Mouse (Mus musculus) left cerebral cortex, adult 18-20 months (tissue): ENCODE data around the gene Cacna1f. TPM values are rescaled to one million over a fixed set of nuclear protein-coding genes. Genes with fewer than 3 reads are reported as not detected.
A peak's percentile ranks its signal among the peaks of the same experiment; 100 is the strongest.

Experiments
- DNase-seq, 2 experiments: peaks; one replicate each; pipeline ENCODE4 v3.0.0; 2021 to 2022; ENCODE audit warnings: low spot score in 2 of 2, mixed read lengths in 1 of 2
- total RNA-seq, 2 experiments: library from RNA; stranded (reverse); gene quantifications; 2 replicates each; pipeline ENCODE4 v1.2.3; 2021

The Cacna1f gene
- total RNA-seq, 2 experiments from 2014 or later = 0.33 TPM; not detected in 1

GRCm38 (mm10) chrX:7673578-7674281 lies 66.8 kb downstream of the Cacna1f start:
- no peak for DNase-seq

DNA sequence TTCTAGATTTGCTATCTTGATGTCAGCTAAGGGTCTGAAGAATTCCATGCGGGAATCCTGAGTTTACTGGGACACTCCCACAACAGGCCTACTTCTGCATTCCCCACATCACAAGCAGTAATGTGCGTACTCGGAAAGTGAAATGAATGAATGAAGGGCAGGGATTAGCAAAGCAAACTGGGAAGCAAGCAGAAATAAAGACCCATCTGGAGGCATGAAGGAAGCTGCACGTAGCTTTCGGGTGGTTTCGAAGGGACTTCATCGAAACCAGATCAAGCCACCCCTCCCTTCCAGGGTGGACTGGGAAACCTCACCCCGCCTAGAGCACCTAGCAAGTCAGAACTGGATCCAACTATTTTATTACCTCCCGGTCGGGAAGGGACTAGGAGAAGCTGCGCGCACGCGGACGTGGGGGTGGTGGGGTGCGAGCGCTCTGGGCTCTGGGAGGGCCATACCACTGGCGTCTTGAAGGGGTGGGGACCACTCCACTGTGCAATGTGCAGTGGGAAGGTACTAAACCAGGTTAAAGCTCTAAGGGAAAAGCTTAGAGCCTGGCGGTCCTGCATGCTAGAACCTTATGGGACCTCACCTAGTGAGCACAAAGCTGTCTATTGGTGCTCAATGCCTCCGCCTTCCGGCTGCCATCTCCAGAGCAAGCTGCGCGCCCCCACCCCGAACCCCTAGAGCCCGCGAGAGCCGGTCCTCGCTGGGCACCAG lies 67.6 kb downstream of the Cacna1f start:
- DNase-seq = peak in 1 of 2 experiments; percentile 15

- DNase-seq = no peak
Observed at GRCm38 (mm10) chrX:7675001-7675380, 68.1 kb downstream of the Cacna1f start.

GRCm38 (mm10) chrX:7678986-7679385 lies 72.1 kb downstream of the Cacna1f start:
- no peak for DNase-seq

- DNase-seq = peak; percentile 82 to 85
Observed at GRCm38 (mm10) chrX:7679405-7680056, 72.6 kb downstream of the Cacna1f start.

- DNase-seq = no peak
Observed at GRCm38 (mm10) chrX:7680057-7680412, 73.2 kb downstream of the Cacna1f start.

DNA sequence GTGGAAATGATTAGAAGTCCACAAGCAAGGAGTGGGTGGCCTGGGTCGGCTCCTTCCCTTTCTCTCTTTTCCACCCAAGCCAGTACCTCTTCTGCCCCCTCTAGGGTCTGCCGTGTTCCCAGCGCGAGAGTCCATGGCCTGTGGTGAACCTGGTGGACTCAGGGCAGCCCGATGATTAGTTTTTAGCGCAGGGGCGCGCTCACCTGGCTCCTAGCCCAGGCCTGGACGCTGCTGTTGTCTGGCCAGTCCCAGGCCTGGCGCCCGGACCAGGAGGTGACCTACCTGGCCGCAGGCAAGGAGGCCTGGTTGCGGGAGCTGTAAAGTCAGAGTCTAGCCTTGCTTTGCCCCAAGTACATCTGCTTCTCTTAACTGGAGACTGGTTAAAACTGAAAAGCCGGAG lies 74.0 kb downstream of the Cacna1f start, which contains the start of gene Magix:
Magix (minus strand) TSS at position 388 of the 400 bp plus-strand sequence.
- DNase-seq = no peak

Other genes with a start within 250 kb of the Cacna1f start
- 10 to 100 TPM; 16.5 to 18.8 TPM for gene Usp27x, start 231.3 kb upstream of the Cacna1f start, total RNA-seq
- not detected for gene Foxp3, start 33.4 kb upstream of the Cacna1f start, total RNA-seq
- gene Ppp1r3f, start 32.8 kb upstream of the Cacna1f start, total RNA-seq = 10 to 100 TPM; 20.3 to 29.1 TPM
- 10 to 100 TPM; 29.0 to 34.2 TPM for gene Ccdc22, start 1.6 kb upstream of the Cacna1f start, total RNA-seq
- gene Syp, start 31.4 kb downstream of the Cacna1f start, total RNA-seq = 1,000 to 10,000 TPM; 1,889 to 1,992 TPM
- gene Prickle3, start 50.2 kb downstream of the Cacna1f start, total RNA-seq = 1 to 10 TPM; 1.9 to 2.5 TPM
- 10 to 100 TPM in 1 of 2 experiments, 1 to 10 TPM in 1; 8.8 to 11.1 TPM for gene Plp2, start 64.3 kb downstream of the Cacna1f start, total RNA-seq
- gene Magix, start 74.2 kb downstream of the Cacna1f start, total RNA-seq = under 1 TPM; 0.19 to 0.44 TPM
- gene Gpkow, start 90.0 kb downstream of the Cacna1f start, total RNA-seq = 10 to 100 TPM; 33.8 to 34.2 TPM
- 10 to 100 TPM; 55.8 to 56.1 TPM for gene Wdr45, start 107.2 kb downstream of the Cacna1f start, total RNA-seq
- 1 to 10 TPM in 1 of 2 experiments, not detected in 1; 1.6 TPM for gene Gm45208, start 115.2 kb downstream of the Cacna1f start, total RNA-seq
- 10 to 100 TPM; 96.0 to 98.1 TPM for gene Praf2, start 121.4 kb downstream of the Cacna1f start, total RNA-seq
- gene Ccdc120, start 143.8 kb downstream of the Cacna1f start, total RNA-seq = 10 to 100 TPM; 26.7 to 29.7 TPM
- 10 to 100 TPM; 34.2 to 35.2 TPM for gene Tfe3, start 155.5 kb downstream of the Cacna1f start, total RNA-seq
- 100 to 1,000 TPM in 1 of 2 experiments, 10 to 100 TPM in 1; 99.1 to 103 TPM for gene Gripap1, start 182.7 kb downstream of the Cacna1f start, total RNA-seq
- 1 to 10 TPM; 8.4 to 9.6 TPM for gene Kcnd1, start 215.2 kb downstream of the Cacna1f start, total RNA-seq
- 10 to 100 TPM; 81.4 to 83.2 TPM for gene Otud5, start 234.3 kb downstream of the Cacna1f start, total RNA-seq